Mouse (Mus musculus) kidney, adult 2 months (tissue): ENCODE data around the gene Clasp2.

Experiments used
- CTCF ChIP-seq: fragments of 200-500 bp; conservative IDR thresholded peaks from 2 replicates; pipeline ENCODE4 v1.5.1; 2011; ENCODE audit warnings: low read depth, mild to moderate bottlenecking, control low read depth, low read length, moderate library complexity, mixed read lengths; ENCODE audit not compliant: insufficient read depth, insufficient read length
- POLR2A ChIP-seq: fragments of 200-500 bp; IDR thresholded peaks from one replicate; pipeline ENCODE4 v1.6.1; 2011; ENCODE audit warnings: low read depth, low read length, control low read depth

GRCm38 (mm10) chr9:113947216-113947615 is 205.9 kb downstream of the Clasp2 start:
- TF ChIP-seq POLR2A = no peak
- no peak for TF ChIP-seq CTCF
